Mouse (Mus musculus) ES-CJ7 (cell line): ENCODE data around the gene Hmgb2.
A peak's percentile ranks its signal among the peaks of the same experiment; 100 is the strongest.

Experiments used
- DNase-seq: peaks from one replicate; pipeline ENCODE4 v3.0.0; 2011; ENCODE audit warnings: low read depth, low spot score

Gene Hmgb2

DNA sequence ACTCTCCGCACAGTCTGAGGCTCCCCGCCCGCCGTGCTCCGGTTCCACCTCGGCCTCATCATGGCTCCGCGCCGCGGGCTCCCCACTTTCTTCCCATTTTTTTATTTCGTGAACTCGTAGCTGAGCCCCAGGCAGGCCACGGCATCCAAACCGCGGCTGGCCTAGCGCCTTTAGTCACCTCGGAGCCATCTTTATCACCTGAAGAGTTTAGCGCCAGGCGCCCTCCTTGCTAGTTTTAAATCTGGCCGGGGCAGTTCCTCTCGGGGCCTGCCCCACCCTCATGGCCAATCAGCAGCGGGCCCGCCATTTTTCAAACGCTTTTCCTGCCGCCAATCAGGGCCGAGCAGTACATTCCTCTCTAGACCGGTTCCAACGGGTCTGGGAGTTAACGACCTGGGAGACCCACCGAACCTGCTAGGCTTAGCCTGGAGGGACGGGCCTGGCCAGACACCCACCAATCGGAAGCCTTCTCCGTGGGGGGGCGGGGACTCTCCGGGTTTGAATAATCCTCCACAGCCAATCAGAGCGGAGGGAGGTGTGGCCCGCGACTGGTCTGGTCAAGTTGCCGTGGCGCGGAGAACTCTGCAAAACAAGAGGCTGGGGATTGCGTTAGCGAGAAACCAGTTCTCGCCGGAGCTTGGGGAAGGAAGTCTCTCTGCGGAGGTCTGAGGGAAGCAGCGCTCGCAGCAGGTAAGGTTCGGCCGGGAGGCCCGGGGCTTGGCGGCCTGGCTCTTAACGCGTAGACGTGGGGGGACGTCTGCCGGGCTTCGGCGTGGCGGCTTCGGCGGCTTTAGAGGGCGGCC is at the start of gene Hmgb2:
Gene Hmgb2, plus strand, starts transcription at position 592 of the 803 bp plus-strand sequence.
- peak; percentile 100 for DNase-seq

DNA sequence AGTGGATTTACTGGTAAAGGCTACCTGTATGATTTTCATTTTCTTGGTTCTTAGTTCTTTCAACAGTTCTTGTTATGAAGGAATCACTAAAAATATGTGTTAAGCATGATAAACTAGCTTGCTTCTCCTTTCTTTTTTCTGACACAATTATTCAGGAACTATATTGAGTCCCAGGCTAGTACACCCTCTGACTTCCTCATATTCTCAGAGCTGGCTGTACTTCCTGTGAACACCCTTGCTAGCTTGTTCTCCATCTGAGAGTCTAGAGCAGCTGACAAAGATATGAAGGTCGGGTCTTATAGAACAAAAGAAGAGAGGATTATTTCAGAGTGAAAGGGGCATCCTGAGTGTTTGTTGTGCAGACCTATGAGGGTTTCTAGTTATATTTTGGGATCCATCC is 48.9 kb upstream of the Hmgb2 start:
- DNase-seq: no peak

DNA sequence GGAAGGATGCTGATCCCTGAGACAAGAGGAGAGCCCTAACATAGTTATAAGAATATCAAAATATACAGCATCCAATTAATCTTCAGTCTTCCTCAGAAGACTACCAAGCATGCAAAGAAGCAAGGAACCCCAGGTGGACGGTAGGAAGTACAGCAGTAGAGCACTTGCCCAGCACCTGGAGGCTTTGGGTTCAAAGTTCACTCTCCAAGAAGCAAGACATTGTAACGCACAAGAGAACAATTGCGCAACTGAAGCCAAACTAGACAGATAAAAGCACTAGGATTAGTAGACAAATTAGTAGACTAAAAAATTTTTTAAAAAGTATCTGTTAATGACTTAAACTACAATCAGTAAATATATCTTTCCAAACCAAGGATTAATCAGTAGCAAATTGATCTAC is 48.0 kb upstream of the Hmgb2 start:
- no peak for DNase-seq

DNA sequence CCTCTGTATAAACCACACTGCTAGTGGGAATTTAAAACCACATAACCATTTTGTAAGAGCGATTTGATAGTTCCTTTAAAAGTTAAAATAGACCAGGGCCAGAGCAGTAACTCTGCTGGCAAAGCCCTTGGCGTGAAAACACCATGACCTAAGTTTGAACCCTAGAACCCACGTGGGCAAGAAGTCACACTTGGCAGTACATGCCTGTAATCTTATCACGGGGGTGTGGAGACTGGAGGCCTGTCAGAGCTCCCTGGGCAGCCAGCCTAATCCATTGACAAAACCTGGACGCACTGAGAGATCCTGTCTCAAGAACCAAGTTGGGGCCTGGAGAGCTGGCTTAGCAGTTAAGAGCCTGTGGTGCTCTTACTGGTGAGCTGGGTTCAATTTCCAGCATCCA is 43.1 kb upstream of the Hmgb2 start:
- DNase-seq: no peak

DNA sequence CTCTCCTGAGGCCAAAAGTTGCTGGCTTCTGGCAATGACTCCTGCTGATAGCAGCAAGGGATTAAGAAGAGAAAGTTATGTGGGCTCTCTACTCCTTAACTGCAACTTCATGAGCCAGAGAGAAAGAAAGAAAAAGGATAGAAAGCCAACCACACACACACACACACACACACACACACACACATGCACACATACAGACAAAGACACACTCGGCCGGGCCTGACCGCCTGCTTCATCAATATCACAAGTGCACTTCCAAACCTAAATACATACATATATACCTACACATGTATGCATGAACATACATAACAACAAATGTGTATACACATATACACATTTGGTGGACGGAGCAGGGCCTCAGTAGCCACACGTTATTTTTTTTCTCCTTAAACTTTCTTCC is 40.8 kb upstream of the Hmgb2 start:
- no peak for DNase-seq

DNA sequence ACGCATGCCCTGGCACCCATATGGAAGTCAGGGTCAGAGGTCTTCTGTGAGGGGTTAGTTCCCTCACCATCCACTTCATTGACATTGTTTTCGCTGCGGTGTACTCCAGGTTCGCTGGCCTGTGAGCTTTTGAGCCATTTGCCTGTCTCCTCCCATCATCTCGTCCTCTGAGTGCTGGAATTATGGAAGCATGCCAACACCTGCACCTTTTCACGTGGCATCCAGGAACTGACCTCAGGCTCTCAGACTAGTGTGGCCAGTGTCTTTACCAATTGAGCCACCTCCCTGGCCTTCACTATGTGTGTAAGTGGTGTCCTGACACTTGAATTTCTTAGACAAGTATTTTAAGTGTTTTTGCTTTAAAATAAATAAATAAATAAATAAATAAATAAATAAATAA is 38.0 kb upstream of the Hmgb2 start:
- DNase-seq: no peak

DNA sequence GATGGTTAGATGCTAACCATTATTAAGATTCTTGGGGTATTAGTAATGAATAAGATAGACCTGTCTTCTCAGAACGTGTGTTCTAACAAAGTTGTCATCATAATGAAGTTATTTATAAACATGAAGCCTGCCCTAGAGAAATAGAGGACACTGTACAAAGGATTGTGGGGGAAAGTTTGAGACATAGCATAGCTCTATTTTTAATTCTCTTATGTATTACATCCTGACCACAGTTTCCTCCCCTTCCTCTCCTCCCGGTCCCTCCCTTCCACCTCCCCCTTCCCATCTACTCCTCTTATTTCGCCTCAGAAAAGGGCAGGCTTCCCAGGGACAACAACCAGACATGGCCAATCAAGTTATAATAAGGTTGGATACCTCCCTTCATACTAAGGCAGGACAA is 33.3 kb upstream of the Hmgb2 start:
- DNase-seq: no peak

DNA sequence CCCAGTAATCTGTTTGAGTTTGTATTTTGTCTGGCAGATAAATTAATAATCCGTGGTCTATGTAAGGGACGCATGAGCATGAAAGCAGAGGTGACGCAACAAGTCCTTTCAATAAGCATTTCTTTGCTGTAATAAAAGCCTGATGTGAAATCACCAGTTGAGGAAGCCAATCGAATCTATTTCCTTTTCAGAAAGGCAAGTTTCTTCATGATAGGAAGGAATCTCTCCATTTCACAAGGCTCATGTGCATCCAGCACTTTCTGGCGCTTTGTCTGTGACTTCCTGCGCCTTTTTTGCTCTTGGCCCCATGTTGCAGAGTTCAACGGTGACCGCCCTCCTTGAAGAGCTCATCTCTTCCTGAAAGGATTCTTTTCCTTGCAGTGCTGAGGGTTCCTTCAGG is 32.0 kb upstream of the Hmgb2 start:
- no peak for DNase-seq

DNA sequence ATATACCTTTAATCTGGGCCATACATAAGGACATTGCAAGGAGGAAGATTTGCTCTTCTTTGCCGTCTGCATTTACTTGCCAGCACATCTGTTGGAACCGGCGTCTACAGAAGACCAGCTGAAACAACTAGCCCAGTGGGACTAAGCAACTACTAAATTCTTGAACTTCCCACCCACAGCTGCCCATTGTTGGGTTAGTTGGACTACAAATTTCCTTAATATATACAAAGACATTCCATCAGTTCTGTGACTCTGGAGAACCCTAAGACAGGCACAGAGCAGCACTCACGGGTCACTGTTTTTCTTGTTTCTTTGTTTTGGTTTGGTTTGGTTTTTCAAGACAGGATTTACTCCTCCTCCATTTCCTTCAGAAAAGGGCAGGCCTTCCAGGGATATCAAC is 31.1 kb upstream of the Hmgb2 start:
- DNase-seq: no peak

DNA sequence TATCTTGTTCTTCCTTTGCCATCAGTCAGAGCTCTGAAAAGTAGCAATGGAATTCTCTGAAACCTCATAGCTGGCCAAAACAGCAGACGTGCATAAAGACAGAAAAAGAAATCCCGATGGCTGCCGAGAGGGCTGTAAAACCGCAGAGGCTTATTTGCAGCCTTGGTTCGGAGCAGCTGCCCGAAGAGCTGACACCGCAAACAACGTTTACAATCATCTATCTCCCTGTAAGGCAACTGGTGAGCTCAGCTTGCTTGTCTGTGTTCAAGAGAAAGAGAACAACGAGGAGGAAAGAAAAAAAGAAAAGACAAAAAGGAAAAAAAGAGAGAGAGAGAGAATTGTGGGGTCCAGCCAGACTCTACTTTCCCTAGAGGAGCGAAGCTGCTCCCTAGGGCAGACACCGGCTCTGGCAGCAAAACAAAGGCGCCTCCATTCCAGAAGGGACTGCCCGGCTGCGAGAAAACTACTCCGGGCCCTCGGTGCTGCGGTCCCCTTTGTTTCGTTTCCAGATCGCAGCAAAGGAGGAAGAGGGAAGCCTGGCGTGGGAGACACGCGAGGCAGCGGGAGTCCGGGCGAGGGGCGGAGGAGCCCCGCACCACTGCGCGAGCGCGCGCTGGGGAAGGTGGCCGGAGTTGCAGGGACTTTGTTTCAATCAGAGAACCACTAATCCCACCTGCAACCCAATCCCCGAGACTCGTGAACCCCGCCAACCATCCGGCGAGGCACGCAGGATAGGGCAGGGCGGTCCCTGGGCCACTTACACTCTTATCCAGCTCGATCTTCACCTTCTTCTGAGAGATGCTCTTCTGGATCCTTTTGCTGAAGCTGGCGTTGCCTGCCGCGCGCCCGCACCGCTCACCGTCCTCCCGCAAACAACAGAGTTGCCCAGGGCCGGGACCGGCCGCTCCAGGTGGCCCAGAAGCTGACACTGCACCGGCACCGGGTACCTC is 24.9 kb upstream of the Hmgb2 start:
- peak; percentile 60 for DNase-seq

DNA sequence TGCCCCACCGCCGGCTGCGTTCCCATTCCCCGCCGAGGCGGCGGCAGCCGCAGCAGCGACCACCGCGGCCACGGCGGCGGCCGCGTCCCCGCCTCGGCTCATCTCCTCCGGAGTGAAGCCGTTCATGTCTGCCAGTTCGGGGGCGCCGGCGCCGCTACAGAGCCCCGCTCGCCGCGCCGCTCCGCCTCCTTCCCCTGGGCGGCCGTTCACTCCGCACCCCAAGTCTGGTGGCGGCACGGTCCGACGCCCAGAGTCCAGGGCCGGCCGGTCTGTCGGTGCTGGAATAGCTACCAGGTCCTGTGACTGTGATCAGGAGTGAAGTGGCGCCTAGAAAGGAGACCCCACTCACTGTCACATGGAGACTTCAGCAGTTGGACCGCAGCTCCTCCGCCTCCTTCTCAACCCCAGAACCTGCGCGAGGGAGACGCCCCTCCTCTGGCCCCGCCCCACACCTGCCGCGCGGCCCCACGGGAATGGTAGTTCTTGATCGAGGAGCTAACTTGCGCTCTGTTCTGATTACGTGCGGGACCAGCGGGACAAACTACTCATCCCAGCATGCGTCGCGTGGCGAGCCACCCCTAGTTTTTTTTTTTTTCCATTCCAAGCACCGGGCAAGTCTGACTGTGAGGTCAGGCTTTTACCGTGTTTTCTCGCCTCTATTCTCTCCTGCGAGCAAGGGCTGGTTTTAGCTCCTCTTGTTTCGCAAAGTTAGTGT is 24.1 kb upstream of the Hmgb2 start, which contains the start of gene Sap30:
Gene Sap30, minus strand, starts transcription at position 420 of the 715 bp plus-strand sequence.
- peak; percentile 100 for DNase-seq

DNA sequence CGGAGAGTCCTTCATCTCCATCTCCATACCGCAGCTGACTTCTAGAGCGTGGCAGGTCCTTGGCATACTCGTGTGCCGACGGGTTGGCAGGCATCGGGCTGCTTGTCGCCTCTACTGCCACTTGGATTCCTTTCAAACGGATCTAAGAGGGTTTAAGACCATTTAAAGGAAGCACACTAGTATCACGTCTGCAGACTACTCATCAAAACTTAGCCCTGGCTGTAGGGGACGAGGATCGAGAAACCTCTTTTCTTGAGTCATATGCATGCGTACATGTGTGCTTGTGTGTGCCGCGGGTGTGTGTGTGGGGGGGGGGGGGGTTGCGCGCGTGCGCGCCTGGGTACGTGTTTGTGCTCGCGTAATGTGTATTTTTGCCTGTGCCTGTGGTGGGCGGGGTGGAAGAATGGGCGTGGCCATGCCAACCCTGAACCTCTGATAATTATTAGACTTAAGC is 23.4 kb upstream of the Hmgb2 start:
- DNase-seq: peak; percentile 76

DNA sequence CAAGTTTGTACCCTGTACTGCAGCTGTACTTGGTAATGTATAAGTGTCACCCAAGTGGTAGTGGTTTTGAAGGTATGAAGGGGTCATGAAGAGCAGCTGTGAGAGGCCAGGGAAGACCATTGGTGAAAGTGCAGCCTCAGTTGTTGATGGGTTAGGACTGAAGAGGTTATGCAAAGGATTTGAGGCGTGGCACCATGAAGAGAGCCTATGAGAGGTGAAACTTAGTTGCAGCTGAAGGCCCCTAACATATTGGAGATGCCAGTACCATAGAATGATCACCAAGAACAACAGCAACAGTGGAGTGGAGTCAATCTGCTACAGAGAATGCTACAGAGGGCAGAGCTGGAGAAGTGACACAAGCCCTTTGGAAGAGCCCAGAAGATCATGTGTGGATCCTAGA is 22.3 kb upstream of the Hmgb2 start:
- peak; percentile 73 for DNase-seq

DNA sequence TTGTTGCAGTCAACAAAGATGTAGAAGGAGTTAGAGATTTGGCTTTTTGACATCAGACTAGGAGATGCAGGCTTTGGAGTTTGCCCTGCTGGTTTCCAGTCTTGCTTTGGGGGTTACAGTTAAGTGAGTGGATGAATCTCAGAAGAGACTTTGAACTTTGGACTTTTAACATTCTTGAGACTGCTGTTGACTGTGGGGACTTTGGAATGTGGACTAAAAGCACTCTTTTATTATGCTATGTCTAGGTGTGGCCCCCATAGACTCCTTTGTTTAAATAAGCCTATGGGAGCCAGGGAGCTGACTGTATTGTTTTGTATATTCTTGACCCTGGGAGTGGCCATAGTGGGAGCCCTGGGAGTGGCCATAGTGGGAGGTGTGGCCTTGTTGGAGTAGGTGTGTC is 21.8 kb upstream of the Hmgb2 start:
- DNase-seq: peak; percentile 100

DNA sequence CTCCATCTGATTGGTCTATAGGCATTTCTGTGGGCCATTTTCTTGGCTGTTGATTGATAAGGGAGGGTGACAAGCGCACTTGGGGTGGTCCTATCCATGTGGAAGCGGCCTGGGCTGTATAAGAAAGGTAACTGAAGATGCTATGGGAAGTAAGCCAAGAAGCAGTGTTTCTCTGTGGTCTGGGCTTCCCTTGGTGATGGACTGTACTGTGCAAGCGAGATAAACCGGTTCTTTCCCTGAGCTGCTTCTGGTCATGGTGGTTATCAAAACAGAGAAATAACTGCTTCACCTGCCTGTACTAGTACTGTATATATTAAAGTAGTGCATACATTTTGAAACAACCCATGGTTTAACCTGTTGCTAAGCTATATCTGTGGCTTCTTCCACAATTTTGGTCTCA is 19.8 kb upstream of the Hmgb2 start:
- DNase-seq: no peak

DNA sequence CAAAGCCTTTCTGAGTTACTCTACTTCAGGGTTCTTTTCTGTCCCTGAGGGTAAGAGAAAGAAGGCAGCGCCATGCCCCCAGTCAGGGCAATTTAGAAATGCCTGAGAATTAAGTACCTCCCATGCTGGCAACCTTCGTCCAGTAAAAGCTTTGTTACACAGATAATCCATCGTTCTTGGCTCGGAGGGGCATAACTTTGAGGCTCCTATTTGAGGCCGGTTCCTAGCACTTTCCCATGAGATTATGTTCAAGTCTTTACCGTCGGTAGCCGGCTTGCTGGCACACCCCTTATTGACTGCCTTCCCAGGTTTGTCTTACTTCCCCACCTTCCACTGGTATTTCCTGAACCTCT is 13.2 kb upstream of the Hmgb2 start:
- no peak for DNase-seq

DNA sequence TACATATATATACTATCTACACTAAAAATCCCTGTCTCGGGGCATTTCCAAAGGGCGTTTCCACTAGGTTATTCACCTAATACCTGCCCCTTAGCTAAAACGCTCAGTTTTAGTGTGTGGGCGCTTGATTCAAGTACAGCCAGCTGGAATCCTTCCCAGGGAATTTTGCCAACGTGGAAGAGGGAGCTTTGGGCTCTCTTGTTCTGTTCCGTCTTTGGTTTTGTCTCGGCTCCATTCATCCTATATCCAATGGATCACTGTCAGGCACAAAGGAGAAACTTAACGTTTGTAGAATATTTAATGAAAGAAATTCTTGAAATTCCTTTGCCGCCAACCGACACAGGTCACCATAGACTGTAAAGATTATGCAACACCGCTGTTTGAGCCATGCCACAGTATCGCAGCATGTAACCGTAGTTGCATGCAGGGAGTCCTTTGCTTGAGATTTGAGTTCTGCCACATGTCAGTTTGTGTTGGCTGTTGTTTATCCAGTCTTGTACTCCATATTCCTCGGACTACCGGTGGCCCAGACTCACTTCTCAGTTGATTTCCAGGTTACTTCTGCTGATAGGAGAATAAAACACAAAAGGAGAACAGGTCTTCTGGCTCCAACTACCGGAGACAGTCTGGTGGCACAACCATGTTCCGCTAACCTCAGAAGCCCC is 12.7 kb upstream of the Hmgb2 start:
- peak; percentile 74 for DNase-seq

DNA sequence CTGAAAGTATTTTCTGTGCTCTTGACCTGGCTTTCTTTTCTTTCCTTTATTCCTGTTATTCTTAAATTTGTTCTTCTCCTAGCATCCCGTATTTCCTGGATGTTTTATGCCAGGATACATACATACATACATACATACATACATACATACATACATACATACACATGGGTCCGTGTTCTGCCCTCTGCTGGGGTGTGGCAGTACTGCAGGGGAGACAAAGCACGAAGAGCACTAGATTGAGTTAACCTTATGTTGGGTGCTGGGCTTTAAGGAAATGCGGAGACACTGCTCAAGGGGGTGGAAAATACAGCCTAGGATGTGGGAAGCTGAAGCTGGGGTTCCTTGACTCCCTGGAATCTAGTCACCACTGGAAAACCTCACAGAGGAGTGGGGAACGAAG is 8.1 kb upstream of the Hmgb2 start:
- peak; percentile 87 for DNase-seq

DNA sequence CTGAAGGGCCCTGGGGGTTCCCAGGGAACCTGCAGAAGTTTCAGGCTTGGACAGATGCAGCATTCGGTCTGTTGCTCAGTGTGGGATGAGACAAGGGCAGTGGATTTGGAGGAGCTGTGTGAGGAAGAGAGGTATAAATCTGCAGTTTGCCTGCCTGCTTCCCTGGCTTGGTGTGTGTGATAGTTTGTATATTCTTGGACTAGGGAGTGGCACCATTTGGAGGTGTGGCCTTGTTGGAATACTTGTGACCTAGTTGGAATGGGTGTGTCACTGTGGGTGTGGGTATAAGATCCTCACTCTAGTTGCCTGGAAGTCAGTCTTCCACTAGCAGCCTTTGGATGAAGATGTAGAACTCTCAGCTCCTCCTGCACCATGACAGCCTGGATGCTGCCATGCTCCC is 6.2 kb upstream of the Hmgb2 start:
- DNase-seq: peak; percentile 58

DNA sequence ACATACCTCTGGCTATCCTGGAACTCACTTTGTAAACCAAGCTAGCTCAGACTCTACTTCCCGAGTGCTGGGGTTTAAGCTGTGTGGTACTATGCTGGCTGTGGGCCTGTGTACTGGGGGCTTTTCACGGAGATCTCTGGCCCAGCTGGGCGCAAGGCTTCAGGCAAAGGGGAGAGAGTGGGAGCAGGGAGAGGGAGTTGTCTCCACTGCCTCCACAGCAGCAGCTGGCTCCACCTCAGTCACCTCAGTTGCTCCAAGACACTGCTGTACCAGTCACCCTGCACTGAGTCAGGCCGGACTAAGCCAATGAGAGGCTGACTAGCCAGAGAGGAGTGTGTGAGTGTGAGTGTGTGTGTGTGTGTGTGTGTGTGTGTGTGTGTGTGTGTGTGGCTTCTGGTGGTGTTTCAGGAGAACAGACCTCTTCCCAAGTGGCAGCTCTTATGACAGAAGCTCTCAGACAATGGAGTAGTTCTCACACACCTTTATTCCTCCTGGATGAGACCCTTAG is 4.1 kb upstream of the Hmgb2 start:
- DNase-seq: no peak

DNA sequence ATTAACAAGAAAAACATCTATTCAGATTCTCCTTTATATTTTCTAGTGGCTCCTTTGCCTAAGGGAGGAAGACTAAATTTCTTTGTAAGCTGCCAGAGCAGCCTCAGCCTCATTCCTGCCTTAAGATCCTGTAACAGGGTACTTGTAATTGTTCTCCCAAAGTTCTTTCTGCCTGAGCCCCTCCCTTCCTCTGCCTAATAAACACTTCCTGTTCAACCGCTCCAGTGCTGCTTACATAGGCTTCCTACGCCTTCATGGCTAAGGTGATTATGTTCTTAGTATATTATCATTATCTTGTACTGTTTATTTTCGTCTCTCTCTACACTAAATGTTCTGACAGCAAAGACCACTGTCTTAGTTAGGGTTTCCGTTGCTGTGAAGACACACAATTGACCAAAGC is 3.0 kb upstream of the Hmgb2 start:
- no peak for DNase-seq
